Mouse (Mus musculus) CH12.LX (cell line): ENCODE measurements around the gene Hrh2.
A peak's percentile ranks its signal among the peaks of the same experiment; 100 is the strongest.

ENCODE experiments used
- CTCF ChIP-seq, 2 experiments: IDR thresholded peaks in 1 of 2; conservative IDR thresholded peaks in 1 of 2; 2 replicates each; pipeline ENCODE4 v1.5.1; 2011 to 2012; ENCODE audit warnings: low read depth in 2 of 2, low read length in 2 of 2, improper control_type of control experiment in 1 of 2, inconsistent platforms in 1 of 2, mild to moderate bottlenecking in 1 of 2, moderate library complexity in 1 of 2
- EP300 ChIP-seq: IDR thresholded peaks from 2 replicates; pipeline ENCODE4 v1.6.1; 2011; ENCODE audit warnings: low read length, improper control_type of control experiment
- JUND ChIP-seq: conservative IDR thresholded peaks from 2 replicates; pipeline ENCODE4 v1.6.1; 2011; ENCODE audit warnings: low read depth, low read length, improper control_type of control experiment
- MAX ChIP-seq: IDR thresholded peaks from 2 replicates; pipeline ENCODE4 v1.6.1; 2011; ENCODE audit warnings: low read length, improper control_type of control experiment
- POLR2A ChIP-seq: IDR thresholded peaks from 2 replicates; pipeline ENCODE4 v1.6.1; 2011; ENCODE audit warnings: low read depth, mild to moderate bottlenecking, improper control_type of control experiment, low read length
- SIN3A ChIP-seq: IDR thresholded peaks from 2 replicates; pipeline ENCODE4 v1.6.1; 2012; ENCODE audit warnings: low read length, improper control_type of control experiment, inconsistent platforms
- USF1 ChIP-seq: IDR thresholded peaks from 2 replicates; pipeline ENCODE4 v1.6.1; 2014; ENCODE audit warnings: low read depth, mild to moderate bottlenecking, inconsistent platforms, low read length, improper control_type of control experiment

DNA sequence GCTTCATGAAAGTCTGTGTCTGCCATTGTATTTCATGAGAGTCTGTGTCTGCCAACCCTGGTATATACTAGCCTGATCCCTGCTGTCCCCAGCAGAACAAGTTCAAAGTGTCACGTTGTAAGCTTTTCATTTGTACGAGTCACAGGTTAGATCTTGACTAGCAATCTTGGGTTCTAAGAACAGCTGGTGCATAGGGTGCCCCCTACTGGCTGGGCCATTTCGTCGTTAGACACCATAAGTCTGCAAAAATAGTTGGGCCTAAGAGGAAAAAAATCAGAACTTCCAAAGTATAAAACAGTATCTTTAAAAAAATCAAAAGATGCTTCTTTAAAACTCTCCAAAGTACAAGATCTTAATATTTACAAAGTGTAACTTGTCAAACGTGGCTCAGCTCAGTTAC, 50.5 kb downstream of the Hrh2 start:
- TF ChIP-seq MAX: no peak
- peak; percentile 49 to 78; a peak in 3 of 4 replicates for TF ChIP-seq CTCF (conservative IDR thresholded peaks at IDR 0.05 in 1 of 2, IDR thresholded peaks at IDR 0.05 in 1 of 2; ENCODE audit: low read depth in 2 of 2, low read length in 2 of 2)
- TF ChIP-seq USF1: no peak
- TF ChIP-seq SIN3A: no peak
- no peak for TF ChIP-seq EP300
- no peak for TF ChIP-seq POLR2A
- TF ChIP-seq JUND: no peak
